Mouse (Mus musculus) neutrophil, adult 5-6 weeks (primary cell): Measurements from ENCODE around the gene Cdh23. TPM values are rescaled to one million over a fixed set of nuclear protein-coding genes. Genes with fewer than 3 reads are reported as not detected.

Experiments
- ATAC-seq: fragments of 151-379, 151-347 bp; 2 replicates; pipeline ENCODE4 v1.8.0; 2017; ENCODE audit warnings: mild to moderate bottlenecking, moderate TSS enrichment; ENCODE audit not compliant: insufficient number of reproducible peaks, poor library complexity, low FRiP score, severe bottlenecking; ENCODE audit errors: extremely low read depth
- total RNA-seq: library from RNA; stranded (forward); fragments of 200-1000 nt; gene quantifications from 2 replicates; pipeline ENCODE4 v1.2.3, GENCODE M21; 2017

Gene Cdh23
- total RNA-seq, 1 experiment from 2014 or later = 1.9 TPM

DNA sequence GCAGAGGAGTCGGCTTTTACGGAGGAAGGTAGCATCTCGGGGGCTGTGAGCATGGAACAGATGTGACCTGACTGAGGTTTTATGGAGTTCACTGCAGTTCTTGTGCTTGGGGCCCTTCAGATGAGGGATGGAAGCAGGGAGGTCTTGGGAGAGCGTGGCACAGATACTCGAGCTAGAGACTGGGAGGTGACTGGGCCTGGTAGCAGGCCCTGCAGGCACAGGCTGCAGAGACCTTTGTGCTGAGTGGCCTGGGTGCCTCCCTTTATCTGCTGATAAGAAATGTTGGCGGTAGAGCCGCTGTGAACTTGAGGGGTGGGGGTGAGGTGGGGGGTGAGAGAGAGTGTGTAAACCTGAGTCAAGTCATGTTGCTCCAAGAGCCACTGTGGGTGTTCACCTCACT, 361.7 kb downstream of the Cdh23 start:
- ATAC-seq = no peak

DNA sequence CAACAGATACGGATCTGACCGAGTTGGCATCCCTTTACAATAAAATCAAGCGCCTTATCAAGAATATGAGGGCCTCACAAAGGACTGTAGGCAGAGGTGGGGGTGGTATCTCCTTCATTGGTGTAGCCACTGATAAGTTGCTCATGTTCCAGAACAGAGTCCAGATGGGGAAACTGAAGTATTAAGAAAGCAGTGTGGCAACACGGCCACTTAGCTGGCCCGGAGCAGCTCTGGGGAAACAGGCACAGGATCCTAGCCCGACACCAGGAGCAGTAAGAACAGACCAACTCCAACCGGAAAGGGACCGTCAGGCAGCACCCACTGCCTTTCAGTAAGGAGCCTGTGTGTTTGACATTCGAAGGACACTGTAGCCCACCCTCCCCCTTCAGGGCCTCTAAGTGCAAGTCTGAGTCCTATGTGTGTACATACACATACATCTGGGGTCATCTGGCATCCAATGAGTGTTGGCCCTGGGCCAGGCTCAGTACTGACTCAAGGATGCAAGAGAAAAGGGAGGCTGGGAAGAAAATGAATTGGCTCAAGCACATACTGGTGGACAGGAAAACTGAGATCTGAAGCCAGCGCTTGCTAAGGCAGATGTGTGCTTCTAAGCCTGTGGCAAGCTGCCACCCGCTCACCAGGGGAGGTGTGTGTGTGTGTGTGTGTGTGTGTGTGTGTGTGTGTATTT, 367.2 kb downstream of the Cdh23 start:
- 0 out of 2 replicates have a peak, but pooled peaks have one; percentile 21 for ATAC-seq

DNA sequence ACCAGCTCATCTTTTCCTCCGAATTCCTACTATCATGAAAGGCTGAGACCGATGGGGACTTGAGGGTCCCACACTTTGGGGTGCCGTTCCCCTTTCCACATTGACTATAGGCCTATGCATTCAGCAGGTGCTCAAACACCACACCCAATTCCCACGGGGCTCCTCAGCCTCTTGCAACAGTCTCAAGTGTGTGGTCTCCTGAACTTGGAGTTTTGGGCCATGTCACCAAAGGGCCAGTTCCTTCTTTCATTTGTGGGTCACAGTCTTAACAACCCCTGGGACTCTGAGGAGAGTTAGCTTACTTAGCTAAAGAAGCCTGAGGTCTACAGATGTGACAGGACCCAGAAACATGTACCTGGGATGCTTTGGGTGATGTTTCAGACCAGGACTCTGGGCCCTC, 380.1 kb downstream of the Cdh23 start:
- no peak for ATAC-seq

DNA sequence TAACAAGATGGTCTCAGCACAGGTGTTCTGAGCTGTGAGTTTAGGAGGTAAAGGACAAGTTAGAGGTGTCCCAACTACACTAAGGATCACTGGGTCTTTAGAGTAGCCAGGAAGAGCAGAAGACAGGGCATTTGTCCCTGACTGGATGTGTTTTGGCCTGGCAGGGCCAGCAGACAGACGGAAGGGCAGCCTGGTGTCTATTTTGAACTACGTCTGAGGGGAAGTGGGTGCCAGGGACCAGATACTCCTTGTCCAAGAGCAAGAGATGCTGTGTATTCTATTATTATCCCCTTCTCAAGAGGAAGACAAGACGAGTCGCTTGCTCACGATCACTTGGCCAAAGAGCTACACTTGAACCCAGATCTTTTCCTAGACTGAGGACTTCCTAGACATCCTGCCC, 382.7 kb downstream of the Cdh23 start:
- no peak for ATAC-seq

DNA sequence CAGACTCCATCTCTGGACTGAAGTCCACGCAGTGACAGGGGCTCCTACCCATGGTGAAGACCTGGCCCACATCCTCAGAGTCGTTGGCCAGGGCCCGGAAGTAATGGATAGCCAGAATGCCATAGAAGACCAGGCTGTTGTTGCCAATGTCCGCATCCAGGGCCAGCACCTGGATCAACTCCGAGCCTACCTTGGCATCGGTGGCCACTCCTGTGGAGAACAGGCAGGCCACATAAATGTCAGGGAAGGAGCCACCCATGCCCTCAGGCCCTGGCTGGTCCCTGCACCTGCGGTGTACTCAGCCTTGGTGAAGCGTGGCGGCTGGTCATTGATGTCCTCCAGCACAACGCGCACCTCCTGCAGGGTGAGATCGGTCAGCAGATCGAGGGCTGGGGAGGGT, 385.7 kb downstream of the Cdh23 start:
- ATAC-seq = no peak

DNA sequence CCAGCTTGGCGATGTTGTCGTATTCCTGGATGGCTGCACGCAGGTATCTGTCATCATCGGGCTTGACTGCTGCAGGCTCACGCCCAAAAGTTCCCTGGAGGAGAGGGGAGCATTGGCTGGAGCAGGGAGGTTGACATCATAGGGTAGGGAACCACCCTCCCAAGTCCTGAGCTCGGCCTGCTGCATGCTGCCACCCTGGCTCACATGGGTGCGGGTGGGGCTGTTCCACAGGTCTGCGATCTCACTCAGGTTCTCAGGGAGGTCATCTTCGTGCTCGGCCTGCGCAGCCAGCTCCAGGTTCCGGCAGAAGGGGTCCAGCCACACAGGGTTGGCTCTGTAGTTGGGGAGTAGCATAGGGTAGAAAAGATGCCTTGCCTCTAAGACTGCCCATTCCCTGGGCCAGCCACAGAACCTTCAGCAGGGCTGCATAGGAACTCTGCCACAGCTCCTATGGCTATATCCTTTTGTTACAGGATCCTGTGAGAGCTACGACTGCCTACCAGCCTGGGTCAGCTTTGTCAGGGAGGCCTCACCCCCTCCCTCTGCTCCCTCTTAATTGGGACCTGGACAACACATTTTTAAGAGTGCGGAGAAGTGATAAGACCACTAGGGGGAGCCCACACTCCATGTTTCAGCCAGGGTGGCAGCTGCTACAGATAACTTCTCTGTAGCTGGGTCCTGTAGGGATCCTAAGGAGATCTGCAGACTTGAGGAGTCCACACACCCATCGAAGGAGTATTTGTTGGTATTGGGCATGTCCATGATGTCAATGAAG, 391.2 kb downstream of the Cdh23 start:
- peak; percentile 80 for ATAC-seq

DNA sequence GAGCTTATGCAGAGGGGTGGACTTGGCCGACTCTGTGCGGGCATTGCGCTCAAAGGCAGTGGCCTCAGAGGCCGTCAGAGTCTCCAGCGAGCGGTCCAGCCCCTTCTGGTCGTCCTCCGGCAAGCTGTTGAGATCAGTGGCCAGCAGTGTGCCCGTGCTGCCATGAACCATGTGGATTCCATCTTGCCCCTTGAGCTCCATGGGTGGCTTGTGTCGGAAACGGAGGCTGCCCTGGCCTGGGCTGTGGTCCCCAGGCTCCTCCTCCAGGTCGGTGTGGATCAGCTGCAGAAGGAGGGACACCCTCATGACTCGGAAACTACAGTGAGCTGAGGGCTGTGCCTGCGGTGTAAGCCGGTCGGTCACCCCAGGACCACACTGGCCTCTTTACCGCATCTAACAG, 392.9 kb downstream of the Cdh23 start:
- no peak for ATAC-seq

DNA sequence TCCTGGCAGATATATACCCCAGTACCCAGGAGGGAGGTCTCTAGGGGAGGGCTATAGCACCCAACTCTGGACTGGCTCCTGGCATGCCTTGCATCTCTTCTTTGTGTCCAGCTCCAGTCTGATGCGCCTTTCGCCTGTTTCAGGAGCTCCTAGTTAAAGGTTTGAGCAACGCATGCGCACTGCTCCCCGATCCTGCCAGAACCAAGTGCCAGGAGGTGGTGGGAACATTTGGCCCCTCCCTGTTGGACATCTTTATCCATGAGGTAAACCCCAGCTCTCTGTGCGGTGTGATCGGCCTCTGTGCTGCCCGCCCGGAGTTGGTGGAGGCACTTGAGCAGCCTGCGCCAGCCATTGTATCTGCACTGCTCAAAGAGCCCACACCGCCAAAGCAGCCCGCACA, 396.7 kb downstream of the Cdh23 start:
- ATAC-seq = no peak

DNA sequence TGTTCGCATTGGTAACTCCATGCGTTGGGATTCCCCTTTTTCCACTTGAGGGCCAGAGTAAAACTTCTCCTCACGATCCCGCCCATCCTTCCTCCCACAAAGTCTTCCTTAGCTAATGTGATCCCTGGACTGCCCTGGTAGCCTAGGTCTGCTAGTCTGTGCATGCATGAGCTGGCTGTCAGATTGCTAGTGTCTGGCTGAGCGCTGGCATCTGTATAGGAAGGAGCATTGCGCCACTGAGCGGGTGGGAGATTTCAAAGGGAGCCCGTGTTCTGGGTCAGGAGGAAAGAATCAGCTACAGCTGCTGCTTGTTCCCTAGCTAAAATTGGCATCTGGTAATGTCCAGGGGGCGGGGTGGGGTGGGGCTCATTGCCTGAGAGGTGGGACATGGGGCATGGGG, 400.3 kb downstream of the Cdh23 start:
- ATAC-seq = no peak

DNA sequence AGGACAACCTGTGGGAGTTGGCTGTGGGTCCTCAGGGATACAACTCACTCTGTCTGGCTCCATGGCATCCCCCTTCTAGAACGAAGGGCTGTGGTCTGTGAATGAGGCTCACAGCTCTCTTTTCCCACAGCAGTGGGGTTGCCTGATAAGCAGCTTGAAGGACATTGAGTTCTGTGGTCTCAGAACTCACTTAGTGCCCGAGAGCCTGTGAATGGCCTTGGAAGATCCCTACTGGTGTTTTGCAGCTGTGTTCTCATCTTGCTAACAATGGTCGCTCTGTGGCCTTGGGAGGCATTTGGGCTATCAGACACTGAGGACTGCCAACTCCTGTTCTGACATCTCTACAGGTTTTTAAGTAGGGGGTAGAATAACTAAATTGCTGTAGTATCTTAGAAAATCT, 400.9 kb downstream of the Cdh23 start:
- no peak for ATAC-seq

DNA sequence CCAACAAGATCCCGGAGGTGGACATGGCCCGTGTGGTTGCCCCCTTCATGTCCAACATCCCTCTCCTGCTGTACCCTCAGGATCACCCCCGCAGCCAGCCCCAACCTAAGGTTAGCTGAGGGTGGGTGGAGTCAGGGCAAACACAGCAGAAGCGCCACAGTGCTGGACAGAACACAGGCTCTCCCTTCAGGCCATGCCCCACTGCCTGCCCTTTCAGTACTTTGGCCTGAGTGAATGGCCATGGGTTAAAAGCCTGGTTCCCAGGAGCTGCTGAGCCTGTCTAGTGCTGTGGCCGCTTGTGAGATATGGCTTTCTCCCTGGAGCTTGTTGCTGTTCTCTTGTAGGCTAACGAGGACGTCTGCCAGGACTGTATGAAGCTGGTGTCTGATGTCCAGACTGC, 401.7 kb downstream of the Cdh23 start:
- no peak for ATAC-seq

DNA sequence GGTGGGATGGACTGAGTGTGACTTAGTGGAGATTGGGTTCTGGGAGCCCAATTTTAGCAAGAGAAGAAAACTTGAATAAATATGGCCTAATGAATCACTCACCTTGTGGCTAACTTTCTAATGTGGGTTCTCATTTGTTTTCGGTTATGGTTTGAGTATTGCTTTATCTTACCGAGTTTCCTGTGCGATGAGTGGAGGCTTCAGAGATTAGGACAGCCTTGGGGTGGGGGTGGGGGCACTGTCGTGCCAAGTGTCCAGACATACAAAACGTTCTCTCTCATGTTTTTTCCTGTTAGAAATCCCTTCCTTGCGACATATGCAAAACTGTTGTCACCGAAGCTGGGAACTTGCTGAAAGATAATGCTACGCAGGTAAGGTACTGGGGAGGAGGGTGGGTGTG, 404.1 kb downstream of the Cdh23 start:
- ATAC-seq = no peak

DNA sequence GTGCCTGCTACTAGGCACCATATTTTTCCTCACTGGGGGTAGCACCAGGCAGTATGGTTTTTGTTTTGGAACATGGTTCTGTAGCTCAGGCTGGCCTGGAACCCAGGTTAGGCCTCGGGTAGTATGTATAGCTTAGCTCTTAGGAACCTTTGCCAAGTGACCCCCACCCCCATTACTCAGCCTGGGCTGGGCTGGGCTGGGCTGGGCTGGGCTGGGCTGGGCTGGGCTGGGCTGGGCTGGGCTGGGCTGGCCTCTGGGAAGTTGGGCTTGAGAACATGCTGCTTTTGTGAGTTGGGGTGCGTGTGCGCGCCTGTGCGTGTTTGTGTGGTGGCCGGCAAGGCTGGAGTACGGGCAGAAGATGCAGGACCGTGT, 405.6 kb downstream of the Cdh23 start:
- ATAC-seq = no peak

DNA sequence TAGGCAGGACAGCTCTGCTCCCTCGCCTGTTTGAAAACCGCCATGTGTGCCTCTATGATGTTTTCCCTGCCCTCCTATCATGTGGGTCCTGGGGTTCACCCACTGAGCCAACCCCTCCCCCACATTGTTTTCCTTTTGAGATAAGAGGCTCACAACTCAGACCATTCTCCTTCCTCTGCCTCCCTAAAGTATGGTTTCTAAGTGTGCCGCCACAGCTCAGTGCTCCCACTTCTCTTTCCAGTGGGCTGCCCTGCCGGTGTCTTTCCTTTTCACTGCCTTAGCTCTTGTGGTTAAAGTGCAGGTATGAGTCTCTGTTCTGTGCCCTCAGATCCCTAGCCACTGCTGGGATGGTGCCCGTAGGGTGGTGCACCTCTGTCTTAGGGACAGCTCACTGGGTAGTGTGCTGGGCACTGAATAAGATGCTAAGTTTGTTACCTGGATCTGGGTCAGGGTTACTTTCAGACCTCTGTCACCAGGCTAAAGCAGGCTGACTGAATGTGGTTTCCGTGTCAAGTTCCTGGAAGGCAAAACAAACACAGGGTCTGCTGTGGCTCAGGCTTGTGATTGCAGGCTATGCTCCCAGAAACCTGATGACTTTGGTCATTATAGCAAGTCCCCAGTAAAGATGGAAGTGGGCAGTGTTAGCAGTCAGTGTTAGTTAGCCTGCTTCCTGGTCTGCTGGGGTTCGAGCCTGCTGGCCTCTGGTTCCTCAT, 406.1 kb downstream of the Cdh23 start:
- peak; percentile 27; the same call in 1 of the 2 replicates for ATAC-seq

DNA sequence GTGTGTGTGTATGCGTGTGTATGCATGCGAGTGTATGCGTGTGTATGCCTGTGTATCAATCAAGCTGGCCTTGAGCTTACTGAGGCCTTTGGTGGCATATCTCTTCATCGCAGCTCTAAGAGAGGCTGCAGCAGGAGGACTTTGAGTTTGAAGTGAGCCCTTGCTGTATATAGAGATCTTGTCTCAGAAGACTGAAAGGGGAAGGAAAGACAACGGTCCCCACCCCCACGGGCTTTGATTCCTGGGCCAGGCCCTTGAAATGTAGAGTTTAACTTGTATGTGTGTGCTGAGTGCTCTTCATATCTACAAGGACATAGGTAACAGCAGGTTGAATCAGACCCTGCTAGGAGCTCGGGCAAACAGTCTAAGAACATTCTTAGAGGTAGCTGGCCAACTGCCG, 407.1 kb downstream of the Cdh23 start:
- ATAC-seq = no peak

DNA sequence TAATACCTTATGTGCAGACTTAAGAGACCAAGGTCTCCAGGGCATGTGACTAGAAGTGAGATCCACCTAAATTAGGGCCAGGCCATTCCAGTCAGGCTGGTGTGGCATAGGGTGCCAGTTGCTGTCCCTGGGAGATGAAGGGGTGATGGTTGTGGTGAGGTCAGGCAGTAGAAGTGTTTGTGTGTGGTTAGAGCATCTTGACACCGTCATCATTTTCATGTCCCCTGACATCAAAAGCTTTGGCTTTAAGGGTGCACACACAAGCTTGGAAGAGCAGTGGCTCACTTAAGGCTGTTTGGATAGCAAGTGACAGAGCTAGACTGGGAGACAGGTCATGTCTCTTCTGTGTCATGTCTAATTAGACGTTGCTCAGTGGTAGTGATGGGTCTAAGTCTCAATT, 408.6 kb downstream of the Cdh23 start:
- ATAC-seq = no peak

DNA sequence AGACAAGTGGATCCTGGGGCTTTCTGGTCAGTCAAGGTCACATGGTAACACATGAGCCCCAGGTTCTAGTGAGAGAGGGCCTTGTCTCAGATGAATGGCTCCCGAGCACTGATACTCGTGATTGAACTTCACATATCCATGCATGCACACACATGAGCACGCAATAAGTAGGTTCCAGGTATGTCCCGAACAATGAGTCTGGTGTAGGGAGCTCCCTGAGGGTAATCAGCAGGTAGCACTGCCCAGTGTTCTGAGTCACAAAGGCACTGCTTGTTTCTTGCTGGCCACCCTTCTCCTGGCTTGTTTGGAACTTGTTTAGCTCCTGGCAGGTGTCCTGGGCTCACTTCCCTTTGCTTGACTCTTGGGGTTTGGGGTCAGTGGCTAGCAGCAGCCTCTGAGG, 409.1 kb downstream of the Cdh23 start:
- no peak for ATAC-seq

DNA sequence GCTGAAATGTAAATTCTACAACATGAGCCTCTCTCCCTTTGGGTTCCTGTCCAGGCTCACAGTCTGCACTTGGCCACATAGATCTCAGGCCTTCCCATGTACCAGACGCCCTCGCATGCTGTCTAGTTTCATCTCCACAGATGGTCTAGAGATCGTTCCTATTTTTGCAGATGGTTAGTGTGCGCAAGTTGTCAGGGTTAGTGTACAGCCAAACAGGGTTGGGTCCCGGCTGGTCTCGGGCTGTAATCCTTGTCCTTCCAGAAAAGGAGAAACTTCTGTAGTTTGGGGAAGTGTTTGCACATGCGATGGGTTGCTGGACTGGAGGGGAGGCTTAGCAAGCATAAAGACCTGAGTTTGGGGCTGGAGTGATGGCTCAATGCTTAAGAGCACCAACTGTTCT, 409.7 kb downstream of the Cdh23 start:
- ATAC-seq = no peak

DNA sequence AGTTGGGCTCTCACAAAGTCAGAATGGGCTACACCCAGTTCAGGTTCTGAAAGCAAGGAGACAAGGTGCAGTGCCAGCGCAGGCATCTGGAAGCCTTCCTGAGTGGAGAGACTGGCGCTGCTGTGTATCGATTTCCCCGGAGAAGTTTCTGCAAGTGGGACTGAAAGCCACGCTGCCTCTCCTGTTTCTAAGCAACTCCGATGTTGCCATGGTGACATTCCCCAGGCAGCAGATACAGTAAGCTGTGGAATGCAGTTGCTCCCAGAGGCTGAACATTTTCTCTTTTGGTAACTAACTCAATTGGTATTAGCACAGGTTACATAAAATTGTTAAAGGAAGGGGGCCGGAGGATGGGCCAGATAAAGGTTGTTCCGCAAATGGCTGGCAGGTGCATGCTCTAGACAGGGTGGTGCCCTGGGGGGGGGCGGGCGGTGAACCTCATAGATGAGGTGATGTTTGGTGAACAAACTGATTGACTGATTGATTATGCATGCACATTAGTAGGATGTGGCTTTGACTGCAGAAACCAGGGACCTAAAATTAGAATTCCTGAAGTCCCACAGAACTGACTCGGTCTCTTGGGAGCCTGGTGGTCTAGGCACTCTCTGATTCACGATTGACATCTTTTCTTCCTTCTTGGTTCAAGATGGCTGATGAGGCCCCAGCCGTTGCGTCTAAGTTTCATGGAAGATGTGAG, 410.5 kb downstream of the Cdh23 start:
- peak; percentile 30; the same call in 1 of the 2 replicates for ATAC-seq
